Mouse (Mus musculus) small intestine, adult 2 months (tissue): ENCODE measurements at regions not wholly inside any gene's neighbourhood (a gene's known extent, or its start where the extent isn't known, plus 50 kb on each side); places are given as distances from the start of the nearest gene placed in this dataset.
A peak's percentile ranks its signal among the peaks of the same experiment; 100 is the strongest.

ENCODE experiments used
- H3K27ac ChIP-seq: fragments of 200-500 bp; 2 replicates; pipeline ENCODE4 v1.5.1; 2012; ENCODE audit warnings: low read depth, low read length, control low read depth, inconsistent platforms; ENCODE audit not compliant: insufficient read depth
- H3K27me3 ChIP-seq: fragments of 200-500 bp; 2 replicates; pipeline ENCODE4 v1.6.1; 2012; ENCODE audit warnings: mild to moderate bottlenecking, moderate library complexity, low read length, inconsistent platforms; ENCODE audit not compliant: control insufficient read depth, insufficient read depth
- H3K36me3 ChIP-seq: fragments of 200-500 bp; 2 replicates; pipeline ENCODE4 v1.6.1; 2012; ENCODE audit warnings: mild to moderate bottlenecking, low read length, control low read depth, inconsistent platforms; ENCODE audit not compliant: control insufficient read depth, insufficient read depth
- H3K4me1 ChIP-seq: fragments of 200-500 bp; 2 replicates; pipeline ENCODE4 v1.6.1; 2012; ENCODE audit warnings: low read length, inconsistent platforms, mixed read lengths; ENCODE audit not compliant: control insufficient read depth, insufficient read depth, insufficient read length
- H3K4me3 ChIP-seq: fragments of 200-500 bp; 2 replicates; pipeline ENCODE4 v1.5.1; 2012; ENCODE audit warnings: low read depth, mild to moderate bottlenecking, control low read depth, inconsistent platforms, low read length, moderate library complexity
- CTCF ChIP-seq: fragments of 200-500 bp; IDR thresholded peaks from 2 replicates; pipeline ENCODE4 v1.5.1; 2012; ENCODE audit warnings: low read depth, mild to moderate bottlenecking, control low read depth, inconsistent platforms, low read length, moderate library complexity, mixed read lengths; ENCODE audit not compliant: insufficient replicate concordance, insufficient read length; ENCODE audit errors: extremely low read depth
- POLR2A ChIP-seq: fragments of 200-500 bp; IDR thresholded peaks from 2 replicates; pipeline ENCODE4 v1.6.1; 2012; ENCODE audit warnings: low read depth, mild to moderate bottlenecking, control low read depth, inconsistent platforms, low read length, moderate library complexity
- WGBS: fragments of 180-500 bp; shearing (Covaris S2); methylation state at CpG from one replicate; pipeline ENCODE4 v1.1.7; 2018; 5-methylcytosine and 5-hydroxymethylcytosine counted together

GRCm38 (mm10) chr11:44330851-44331773, 68.8 kb upstream of the Il12b start:
- 36% methylated on average over 15 of the region's 15 CpGs for WGBS
- no peak overlapping the region for H3K27ac ChIP-seq
- H3K4me1 ChIP-seq: no peaks in the 10 kb centered on the region
- H3K4me3 ChIP-seq: no peak overlapping the region
- H3K27me3 ChIP-seq: no peaks in the 10 kb centered on the region
- TF ChIP-seq CTCF: peak; percentile 30; the same call in 1 of the 2 replicates
- TF ChIP-seq POLR2A: no peak
- H3K36me3 ChIP-seq: no peaks in the 10 kb centered on the region

DNA sequence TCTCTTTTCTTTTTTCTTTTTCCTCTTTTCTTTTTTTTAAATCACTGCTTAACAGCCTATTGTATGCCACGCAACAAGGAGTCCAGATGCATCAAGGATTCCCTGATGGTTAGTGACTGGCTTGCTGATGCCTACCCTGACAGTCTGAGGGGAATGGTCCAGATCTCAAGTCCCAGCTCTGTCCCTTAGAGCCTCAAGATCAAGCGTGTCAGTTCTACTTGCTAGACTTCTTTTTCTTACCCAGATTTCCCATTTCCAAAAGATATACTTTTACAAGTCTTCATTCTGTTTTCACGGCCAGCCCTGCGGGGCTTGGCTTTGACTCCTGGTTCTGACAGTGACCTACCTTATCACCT, 68.1 kb upstream of the Il12b start:
- H3K4me3 ChIP-seq: no peak overlapping the region
- no peak overlapping the region for H3K27ac ChIP-seq
- WGBS: 47% methylated on average over 4 of the region's 4 CpGs
- TF ChIP-seq POLR2A: no peak
- no peak for TF ChIP-seq CTCF
- no peaks in the 10 kb centered on the region for H3K4me1 ChIP-seq
- H3K36me3 ChIP-seq: no peaks in the 10 kb centered on the region
- no peaks in the 10 kb centered on the region for H3K27me3 ChIP-seq

DNA sequence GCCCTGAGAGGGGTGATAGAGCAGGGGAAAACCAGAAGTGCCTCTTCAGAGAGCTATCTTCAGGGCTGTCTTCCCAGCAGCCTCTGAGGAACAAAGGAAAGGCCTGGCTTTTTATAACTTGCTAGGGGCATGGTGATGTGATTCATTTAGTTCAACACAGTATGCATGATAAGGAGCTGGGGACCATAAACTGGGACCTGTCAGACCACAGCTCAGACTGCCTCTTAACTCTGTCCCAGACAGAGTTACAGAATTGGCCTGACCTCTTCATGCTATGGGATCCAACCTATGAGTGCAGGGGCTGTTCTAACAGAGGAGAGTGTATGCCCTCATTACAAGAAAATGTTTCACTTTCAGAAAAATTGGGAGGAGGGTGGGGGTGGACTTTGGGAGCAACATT, 59.3 kb upstream of the Il12b start:
- Histone ChIP-seq H3K27me3 (no peaks in the 10 kb centered on the region), H3K36me3 (no peaks in the 10 kb centered on the region), H3K4me3 (no peak overlapping the region), H3K4me1 (no peaks in the 10 kb centered on the region), H3K27ac (no peak overlapping the region)
- TF ChIP-seq POLR2A: no peak
- TF ChIP-seq CTCF: no peak

GRCm38 (mm10) chr11:44348308-44348707, 51.6 kb upstream of the Il12b start:
- no peaks in the 10 kb centered on the region for H3K36me3 ChIP-seq
- H3K27me3 ChIP-seq: no peaks in the 10 kb centered on the region
- H3K27ac ChIP-seq: no peak overlapping the region
- TF ChIP-seq POLR2A: no peak
- TF ChIP-seq CTCF: no peak
- no peaks in the 10 kb centered on the region for H3K4me1 ChIP-seq
- no peak overlapping the region for H3K4me3 ChIP-seq
- WGBS: 77% methylated on average over 3 of the region's 3 CpGs

GRCm38 (mm10) chr11:44349546-44349945, 50.3 kb upstream of the Il12b start:
- TF ChIP-seq POLR2A: no peak
- no peak for TF ChIP-seq CTCF
- Histone ChIP-seq H3K4me3 (no peak overlapping the region), H3K4me1 (no peaks in the 10 kb centered on the region), H3K36me3 (no peaks in the 10 kb centered on the region), H3K27ac (no peak overlapping the region), H3K27me3 (no peaks in the 10 kb centered on the region)
- 80% methylated on average over 8 of the region's 8 CpGs for WGBS
